Mouse (Mus musculus) erythroid progenitor cell, adult 5-6 weeks (primary cell): ENCODE results near the gene Riiad1. TPM values are rescaled to one million over a fixed set of nuclear protein-coding genes. Genes with fewer than 3 reads are reported as not detected.

Experiments
- ATAC-seq: replicated peaks from 2 replicates; pipeline ENCODE4 v1.8.0; 2016; ENCODE audit warnings: moderate number of reproducible peaks, mild to moderate bottlenecking, moderate TSS enrichment, inconsistent platforms; ENCODE audit not compliant: poor library complexity, low FRiP score, severe bottlenecking
- total RNA-seq, 2 experiments: library from RNA; stranded (forward) in 1 of 2; stranded (reverse) in 1 of 2; fragments of 150-400 nt in 1 of 2; fragments of 186-747, 209-891 nt in 1 of 2; gene quantifications; 2 replicates each; pipeline versions ENCODE4 v1.2.3 to v1.2.4; 2015 to 2017; ENCODE audit warnings: low replicate concordance in 2 of 2

Riiad1 gene
- total RNA-seq (2015; ENCODE audit: low replicate concordance) (not detected in 2 replicates), total RNA-seq (2017; ENCODE audit: low replicate concordance) (not detected in 2 replicates)

- no peak for ATAC-seq
These were observed at the start of gene Riiad1 for GRCm38 (mm10) chr3:94480291-94480884. Gene Riiad1, minus strand, starts transcription at chr3:94480341.

GRCm38 (mm10) chr3:94526731-94527130, 46.6 kb upstream of the Riiad1 start:
- no peak for ATAC-seq

- no peak for ATAC-seq
These were observed 26.5 kb upstream of the Riiad1 start for GRCm38 (mm10) chr3:94506664-94507063.

- ATAC-seq = peak; percentile 71
These were observed 22.1 kb upstream of the Riiad1 start for GRCm38 (mm10) chr3:94502243-94502642.

GRCm38 (mm10) chr3:94497162-94497561, 17.0 kb upstream of the Riiad1 start:
- no peak for ATAC-seq

GRCm38 (mm10) chr3:94487581-94487980, 7.4 kb upstream of the Riiad1 start:
- no peak for ATAC-seq

GRCm38 (mm10) chr3:94485922-94486321, 5.8 kb upstream of the Riiad1 start:
- ATAC-seq = no peak

- ATAC-seq = no peak
These were observed 3.8 kb upstream of the Riiad1 start for GRCm38 (mm10) chr3:94483790-94484439.

- ATAC-seq = no peak
These were observed 2.7 kb upstream of the Riiad1 start for GRCm38 (mm10) chr3:94482764-94483385.

GRCm38 (mm10) chr3:94481429-94481828, 1.3 kb upstream of the Riiad1 start:
- no peak for ATAC-seq

- no peak for ATAC-seq
These were observed 577 bp downstream of the Riiad1 start for GRCm38 (mm10) chr3:94479564-94479963.

- ATAC-seq = no peak
These were observed 1.5 kb downstream of the Riiad1 start for GRCm38 (mm10) chr3:94478591-94479169.

- peak; percentile 44; the same call in 1 of the 2 replicates for ATAC-seq
These were observed 2.1 kb downstream of the Riiad1 start, which contains the start of gene Celf3 for GRCm38 (mm10) chr3:94477981-94478422. Gene Celf3, plus strand, starts transcription at chr3:94478295.

- no peak for ATAC-seq
These were observed 2.7 kb downstream of the Riiad1 start for GRCm38 (mm10) chr3:94477444-94477843.

- no peak for ATAC-seq
These were observed 3.7 kb downstream of the Riiad1 start for GRCm38 (mm10) chr3:94476301-94477035.

- no peak for ATAC-seq
These were observed 6.4 kb downstream of the Riiad1 start for GRCm38 (mm10) chr3:94473567-94474232.

- ATAC-seq = no peak
These were observed 7.0 kb downstream of the Riiad1 start for GRCm38 (mm10) chr3:94473115-94473505.

- no peak for ATAC-seq
These were observed 7.6 kb downstream of the Riiad1 start for GRCm38 (mm10) chr3:94472447-94473114.

GRCm38 (mm10) chr3:94468931-94469330, 11.2 kb downstream of the Riiad1 start:
- ATAC-seq = no peak
